Mouse (Mus musculus): ENCODE data around the gene Kmt2b. TPM values are rescaled to one million over a fixed set of nuclear protein-coding genes. Genes with fewer than 3 reads are reported as not detected.
A peak's percentile ranks its signal among the peaks of the same experiment; 100 is the strongest.

The Kmt2b gene
- polyA plus RNA-seq, 1 experiment from 2014 or later = 11.7 TPM

- Histone ChIP-seq H3K36me3 (ENCODE audit: control insufficient read depth, insufficient read depth, low read length) (no peaks in the 10 kb centered on the region), H3K4me2 (ENCODE audit: low read depth, low read length) (no peak overlapping the region), H3K4me3 (ENCODE audit: low read depth, low read length) (no peak overlapping the region), H3K27me3 (replicated peaks; ENCODE audit: control insufficient read depth, insufficient read depth, low read length) (no peaks in the 10 kb centered on the region), H3K9me3 (ENCODE audit: control insufficient read depth, low read length) (no peaks in the 10 kb centered on the region), H3K4me1 (ENCODE audit: control insufficient read depth, insufficient read depth, low read length) (no peaks in the 10 kb centered on the region), H3K9ac (ENCODE audit: low read depth, low read length) (no peak overlapping the region), H3K27ac (replicated peaks; ENCODE audit: low read depth, low read length) (no peak overlapping the region)
- ATAC-seq (ENCODE audit: low read depth) (no peak), DNase-seq (ENCODE audit: low spot score) (no peak)
- 78% methylated on average over 2 of the region's 4 CpGs for WGBS
Observed at GRCm38 (mm10) chr7:30594510-30595024, 6.0 kb upstream of the Kmt2b start.

DNA sequence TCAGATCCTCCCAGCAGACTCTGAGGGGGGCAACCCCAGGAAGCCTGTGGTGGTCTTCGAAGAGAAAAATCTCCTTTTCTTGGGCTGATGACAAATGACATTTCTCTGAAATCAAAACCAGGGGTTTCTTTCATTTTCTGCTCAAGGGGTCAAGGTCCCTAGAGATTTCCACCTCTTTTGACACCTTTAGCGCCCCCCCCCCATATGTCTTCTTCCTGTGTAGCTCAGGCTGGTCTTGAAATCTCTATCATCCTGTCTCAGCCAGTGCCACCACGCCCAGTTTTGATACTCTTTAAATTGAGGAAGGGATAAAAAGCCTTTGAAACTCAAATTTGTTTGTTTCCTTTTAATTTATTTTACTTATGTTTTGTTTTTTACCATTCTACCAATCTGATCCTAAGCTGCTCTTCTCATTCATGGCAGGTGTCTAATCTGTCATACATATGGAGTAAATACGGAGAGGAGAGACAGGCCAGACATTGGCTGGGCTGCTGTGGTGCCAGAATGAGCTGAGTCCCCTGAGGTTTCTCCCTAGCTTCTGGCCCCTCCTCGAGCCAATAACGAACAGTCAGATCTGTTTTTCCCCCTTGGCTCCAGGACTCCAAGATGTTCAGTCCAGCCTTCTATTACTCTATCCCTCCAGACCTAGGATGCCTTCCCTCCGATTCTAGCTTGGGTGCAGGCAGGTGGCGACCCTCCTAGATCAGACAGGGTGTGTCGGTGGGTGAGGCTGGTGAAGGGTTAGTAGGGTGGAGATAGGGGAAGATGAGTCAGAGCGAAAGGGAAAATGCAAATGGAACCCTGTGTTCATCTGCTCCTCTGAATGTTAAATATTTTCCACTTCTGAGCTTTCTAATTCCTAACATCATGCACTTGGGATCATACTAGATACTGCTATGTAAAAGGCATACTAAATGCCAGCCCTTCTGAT, 5.3 kb upstream of the Kmt2b start:
- no peak overlapping the region for H3K27ac ChIP-seq (replicated peaks; ENCODE audit: low read depth, low read length)
- no peaks in the 10 kb centered on the region for H3K9me3 ChIP-seq (ENCODE audit: control insufficient read depth, low read length)
- H3K27me3 ChIP-seq (replicated peaks; ENCODE audit: control insufficient read depth, insufficient read depth, low read length) = no peaks in the 10 kb centered on the region
- H3K9ac ChIP-seq (ENCODE audit: low read depth, low read length) = no peak overlapping the region
- H3K4me3 ChIP-seq (ENCODE audit: low read depth, low read length) = no peak overlapping the region
- WGBS = 71% methylated on average over 10 of the region's 10 CpGs
- H3K4me2 ChIP-seq (ENCODE audit: low read depth, low read length) = no peak overlapping the region
- H3K4me1 ChIP-seq (ENCODE audit: control insufficient read depth, insufficient read depth, low read length) = no peaks in the 10 kb centered on the region
- DNase-seq (ENCODE audit: low spot score) = no peak
- no peaks in the 10 kb centered on the region for H3K36me3 ChIP-seq (ENCODE audit: control insufficient read depth, insufficient read depth, low read length)
- no peak for ATAC-seq (ENCODE audit: low read depth)

DNA sequence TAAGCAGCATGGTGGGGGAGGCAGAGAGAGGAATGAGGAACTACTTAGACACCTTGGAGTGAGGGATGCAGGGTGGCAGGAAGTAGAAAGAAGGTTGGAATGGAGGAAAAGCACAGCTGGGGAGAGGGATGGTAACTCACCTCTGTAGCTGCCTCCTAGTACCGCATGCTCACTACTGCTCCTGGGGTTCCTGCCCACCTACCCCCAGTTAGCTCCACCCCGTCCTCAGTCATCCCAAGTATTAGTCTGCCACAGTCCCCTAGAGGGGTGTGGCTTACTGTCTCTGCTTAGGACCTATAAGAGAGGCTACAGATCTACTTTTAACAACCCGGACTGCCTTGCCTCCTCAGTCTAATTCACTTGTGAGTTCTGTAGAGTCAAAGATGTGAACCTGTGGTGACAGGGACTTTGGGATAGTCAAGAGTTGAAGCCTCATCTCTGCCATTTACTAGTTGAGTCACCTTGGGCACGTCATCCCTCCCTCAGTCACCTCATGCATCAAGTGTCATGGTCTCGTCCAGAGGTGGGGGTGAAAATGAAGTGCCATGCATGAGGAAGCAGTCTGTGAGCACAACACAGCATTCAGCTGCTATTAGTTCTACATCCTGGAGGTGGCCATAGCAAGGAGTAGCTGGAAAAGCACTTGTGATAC, 4.4 kb upstream of the Kmt2b start:
- H3K36me3 ChIP-seq (ENCODE audit: control insufficient read depth, insufficient read depth, low read length) = no peaks in the 10 kb centered on the region
- H3K4me3 ChIP-seq (ENCODE audit: low read depth, low read length) = no peak overlapping the region
- H3K27me3 ChIP-seq (replicated peaks; ENCODE audit: control insufficient read depth, insufficient read depth, low read length) = no peaks in the 10 kb centered on the region
- no peak overlapping the region for H3K27ac ChIP-seq (replicated peaks; ENCODE audit: low read depth, low read length)
- ATAC-seq (ENCODE audit: low read depth) (no peak), DNase-seq (ENCODE audit: low spot score) (no peak)
- 49% methylated on average over 5 of the region's 5 CpGs for WGBS
- H3K4me2 ChIP-seq (ENCODE audit: low read depth, low read length) = no peak overlapping the region
- no peak overlapping the region for H3K9ac ChIP-seq (ENCODE audit: low read depth, low read length)
- H3K9me3 ChIP-seq (ENCODE audit: control insufficient read depth, low read length) = no peaks in the 10 kb centered on the region
- H3K4me1 ChIP-seq (ENCODE audit: control insufficient read depth, insufficient read depth, low read length) = no peaks in the 10 kb centered on the region

DNA sequence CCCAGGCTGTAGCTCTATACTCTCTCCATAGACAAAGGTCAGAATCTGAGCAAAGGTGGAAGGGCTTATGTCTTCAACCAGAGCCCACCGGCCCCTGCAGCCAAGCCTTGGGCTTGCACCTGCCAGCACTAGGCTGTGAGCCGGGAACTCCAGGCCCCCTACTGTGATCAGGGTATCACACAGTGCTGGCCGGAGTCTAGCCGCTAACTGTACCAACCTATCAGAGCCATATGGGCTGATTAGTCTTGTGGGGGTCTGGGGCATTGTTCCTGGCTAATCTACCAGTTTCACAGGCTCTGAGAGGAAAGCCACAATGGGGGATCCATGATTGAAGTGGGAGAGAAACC, 3.1 kb upstream of the Kmt2b start:
- H3K27me3 ChIP-seq (replicated peaks; ENCODE audit: control insufficient read depth, insufficient read depth, low read length) = no peaks in the 10 kb centered on the region
- no peak overlapping the region for H3K9ac ChIP-seq (ENCODE audit: low read depth, low read length)
- ATAC-seq (ENCODE audit: low read depth) (no peak), DNase-seq (ENCODE audit: low spot score) (no peak)
- 56% methylated on average over 4 of the region's 4 CpGs for WGBS
- H3K4me3 ChIP-seq (ENCODE audit: low read depth, low read length) = no peak overlapping the region
- H3K4me1 ChIP-seq (ENCODE audit: control insufficient read depth, insufficient read depth, low read length) = peaks cover 7% of the 10 kb centered on the region; the same call in 1 of the 2 replicates
- peaks cover 2% of the 10 kb centered on the region; the same call in 1 of the 2 replicates for H3K36me3 ChIP-seq (ENCODE audit: control insufficient read depth, insufficient read depth, low read length)
- no peak overlapping the region for H3K4me2 ChIP-seq (ENCODE audit: low read depth, low read length)
- no peaks in the 10 kb centered on the region for H3K9me3 ChIP-seq (ENCODE audit: control insufficient read depth, low read length)
- no peak overlapping the region for H3K27ac ChIP-seq (replicated peaks; ENCODE audit: low read depth, low read length)

DNA sequence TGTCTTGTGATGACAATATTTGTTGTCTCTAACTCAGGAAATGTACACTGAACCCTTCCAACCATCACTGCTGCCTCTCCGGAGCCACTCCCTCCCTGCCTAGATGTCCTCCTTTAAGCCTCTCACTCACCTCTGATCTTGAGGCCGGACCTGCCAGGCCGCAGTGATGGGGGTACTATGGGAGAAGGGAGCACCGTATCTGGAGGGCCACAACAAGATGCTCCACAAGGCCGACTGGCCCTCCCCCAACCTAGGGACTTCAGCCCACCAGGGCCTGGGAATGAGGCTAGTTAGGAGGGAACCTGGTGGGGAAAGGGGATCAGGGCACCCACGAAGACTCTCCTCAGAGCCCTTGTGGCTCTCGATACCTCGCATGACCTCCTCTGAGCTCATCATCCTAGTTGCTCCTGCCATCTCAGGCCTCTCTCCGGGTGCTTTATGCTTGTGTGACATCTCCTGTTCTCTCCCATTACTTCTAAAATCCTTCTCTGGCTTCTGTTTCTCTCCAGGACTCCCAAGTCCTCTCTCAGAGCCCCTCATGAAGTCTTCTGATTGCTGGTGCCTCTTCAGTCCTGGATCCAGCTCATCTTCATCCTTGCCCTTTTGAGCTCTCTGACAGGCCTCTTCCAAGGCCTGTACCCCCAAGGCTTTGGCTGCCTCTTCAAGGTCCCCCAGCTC, 2.5 kb upstream of the Kmt2b start:
- H3K27me3 ChIP-seq (replicated peaks; ENCODE audit: control insufficient read depth, insufficient read depth, low read length) = no peaks in the 10 kb centered on the region

DNA sequence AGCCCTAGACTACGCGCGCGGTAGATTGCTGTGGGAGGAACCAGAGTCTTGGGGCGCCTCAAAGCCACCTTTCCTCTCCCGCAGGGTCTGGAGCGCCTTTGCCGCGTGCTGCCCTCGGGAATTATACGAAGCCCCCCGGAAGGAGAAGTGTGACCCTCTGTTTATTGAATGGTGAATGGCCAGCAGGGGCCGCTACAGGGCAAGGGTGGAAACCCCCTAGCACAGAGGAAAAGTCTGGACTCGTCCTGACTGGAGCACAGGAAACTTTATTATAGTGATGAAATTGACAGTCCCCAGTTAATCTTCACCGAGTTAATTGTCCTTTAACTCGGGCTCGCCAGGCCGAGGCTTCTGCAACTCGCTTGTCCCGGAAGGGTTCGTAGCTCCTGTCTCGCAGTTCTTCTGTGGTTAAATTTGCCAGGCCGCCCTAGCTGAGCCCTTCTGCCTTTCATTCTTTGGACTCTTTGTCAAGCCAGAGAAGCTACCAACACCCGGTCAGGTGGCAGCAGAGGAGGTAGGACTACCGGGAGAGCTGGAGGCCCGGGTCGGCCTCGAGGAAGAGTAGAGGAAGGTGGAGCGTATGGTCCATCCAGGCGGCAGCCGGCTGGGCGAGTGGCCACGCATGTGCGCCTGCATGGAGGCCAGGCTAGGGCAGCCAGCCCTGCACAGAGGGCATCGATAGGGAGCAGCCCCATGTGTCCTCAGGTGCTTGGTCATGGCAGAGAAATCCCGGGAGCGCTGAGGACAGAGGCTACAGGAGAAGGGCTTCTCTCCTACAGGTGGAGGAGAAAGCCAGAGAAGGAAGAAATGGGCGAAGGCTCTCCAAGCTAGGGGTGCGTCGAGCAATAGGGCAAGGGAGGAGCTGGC, 1.1 kb upstream of the Kmt2b start:
- peak overlapping the region; percentile 94 for H3K4me3 ChIP-seq (ENCODE audit: low read depth, low read length)
- peak overlapping the region; percentile 96 for H3K4me2 ChIP-seq (ENCODE audit: low read depth, low read length)
- ATAC-seq (ENCODE audit: low read depth) = peak; percentile 70
- peaks cover 21% of the 10 kb centered on the region for H3K36me3 ChIP-seq (ENCODE audit: control insufficient read depth, insufficient read depth, low read length)
- H3K27ac ChIP-seq (replicated peaks; ENCODE audit: low read depth, low read length) = peak overlapping the region; percentile 89
- no peaks in the 10 kb centered on the region for H3K9me3 ChIP-seq (ENCODE audit: control insufficient read depth, low read length)
- H3K27me3 ChIP-seq (replicated peaks; ENCODE audit: control insufficient read depth, insufficient read depth, low read length) = no peaks in the 10 kb centered on the region
- H3K4me1 ChIP-seq (ENCODE audit: control insufficient read depth, insufficient read depth, low read length) = peaks cover 7% of the 10 kb centered on the region; the same call in 1 of the 2 replicates
- peak overlapping the region; percentile 96 for H3K9ac ChIP-seq (ENCODE audit: low read depth, low read length)
- DNase-seq (ENCODE audit: low spot score) = peak; percentile 89
- 29% methylated on average over 40 of the region's 40 CpGs for WGBS

More for the DNA sequence above, 2.5 kb upstream of the Kmt2b start:
- H3K27ac ChIP-seq (replicated peaks; ENCODE audit: low read depth, low read length) = no peak overlapping the region
- H3K9me3 ChIP-seq (ENCODE audit: control insufficient read depth, low read length) = no peaks in the 10 kb centered on the region
- ATAC-seq (ENCODE audit: low read depth) = no peak
- H3K4me1 ChIP-seq (ENCODE audit: control insufficient read depth, insufficient read depth, low read length) = peaks cover 7% of the 10 kb centered on the region; the same call in 1 of the 2 replicates
- DNase-seq (ENCODE audit: low spot score) = no peak
- no peak overlapping the region for H3K4me2 ChIP-seq (ENCODE audit: low read depth, low read length)
- H3K4me3 ChIP-seq (ENCODE audit: low read depth, low read length) = no peak overlapping the region
- peaks cover 7% of the 10 kb centered on the region; the same call in 1 of the 2 replicates for H3K36me3 ChIP-seq (ENCODE audit: control insufficient read depth, insufficient read depth, low read length)
- WGBS = 86% methylated on average over 9 of the region's 9 CpGs
- H3K9ac ChIP-seq (ENCODE audit: low read depth, low read length) = no peak overlapping the region

DNA sequence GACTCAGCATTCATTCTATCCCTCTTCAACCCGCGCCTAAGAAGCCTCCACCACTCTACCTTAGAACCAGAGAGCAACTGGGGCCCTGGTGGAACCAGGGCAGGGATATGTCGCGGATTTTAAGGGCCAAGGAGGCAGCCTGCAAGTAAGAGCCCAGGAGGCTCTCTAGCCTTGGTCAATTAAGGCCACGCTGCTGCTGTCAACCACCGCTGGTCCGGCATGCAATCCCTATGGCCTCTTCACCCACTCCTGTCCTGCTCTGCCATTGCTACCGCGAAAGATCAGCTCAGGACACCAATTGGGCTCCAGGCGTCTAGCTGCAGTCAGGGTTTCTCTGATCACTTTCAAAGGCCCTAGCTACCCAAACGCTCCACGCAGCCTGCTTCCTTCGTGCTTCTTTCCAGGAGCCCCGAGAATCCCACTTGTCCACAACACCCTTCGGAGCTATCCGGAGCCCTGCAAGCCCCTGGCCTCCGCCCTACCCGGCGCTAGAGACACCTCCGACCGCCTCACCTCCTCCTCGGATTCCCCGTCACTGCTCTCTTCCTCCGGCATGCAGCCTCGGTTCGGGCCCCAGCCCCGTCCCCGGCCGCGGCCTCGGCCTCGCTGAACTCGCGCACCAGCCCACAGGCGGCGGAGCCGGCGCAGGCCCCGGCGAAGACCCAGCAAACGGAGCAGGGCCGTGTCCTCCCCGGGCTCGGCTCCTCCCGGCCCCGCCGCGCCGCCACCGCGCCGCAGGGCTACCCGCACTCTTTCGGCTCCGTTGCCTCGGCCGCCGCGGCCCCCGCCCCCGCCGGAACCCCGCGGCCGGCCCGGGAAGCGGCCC, 471 bp downstream of the Kmt2b start:
- peak overlapping the region; percentile 94 for H3K4me3 ChIP-seq (ENCODE audit: low read depth, low read length)
- peaks cover 37% of the 10 kb centered on the region for H3K36me3 ChIP-seq (ENCODE audit: control insufficient read depth, insufficient read depth, low read length)
- H3K9me3 ChIP-seq (ENCODE audit: control insufficient read depth, low read length) = no peaks in the 10 kb centered on the region
- 0% methylated on average over 30 of the region's 67 CpGs for WGBS
- H3K27ac ChIP-seq (replicated peaks; ENCODE audit: low read depth, low read length) = peak overlapping the region; percentile 89
- peaks cover 7% of the 10 kb centered on the region; the same call in 1 of the 2 replicates for H3K4me1 ChIP-seq (ENCODE audit: control insufficient read depth, insufficient read depth, low read length)
- H3K4me2 ChIP-seq (ENCODE audit: low read depth, low read length) = peak overlapping the region; percentile 96
- peak overlapping the region; percentile 96 for H3K9ac ChIP-seq (ENCODE audit: low read depth, low read length)
- DNase-seq (ENCODE audit: low spot score) (peak; percentile 14), ATAC-seq (ENCODE audit: low read depth) (peak; percentile 13)
- H3K27me3 ChIP-seq (replicated peaks; ENCODE audit: control insufficient read depth, insufficient read depth, low read length) = no peaks in the 10 kb centered on the region
